Mouse (Mus musculus) liver, adult 10 weeks (tissue): ENCODE results near the gene Olfr73. TPM values are rescaled to one million over a fixed set of nuclear protein-coding genes. Genes with fewer than 3 reads are reported as not detected.

Experiments
- polyA plus RNA-seq: library from polyadenylated mRNA; stranded (reverse); fragments of 350-450 nt; fragmentation: Illumina TruSeq; extraction: RNeasy Lipid Tissue Mini Kit (QIAGEN cat#74804); gene quantifications from one replicate; pipeline ENCODE4 v1.2.3, GENCODE M21; 2014; ENCODE audit warnings: low read depth, low replicate concordance

The Olfr73 gene
- not detected for polyA plus RNA-seq

GRCm38 (mm10) chr2:88037599-88037998 is at the start of gene Olfr73:
Gene Olfr73 (minus strand): TSS chr2:88037699.

GRCm38 (mm10) chr2:88071730-88072129 is 34.2 kb upstream of the Olfr73 start, which contains the start of gene Olfr1163:
Gene Olfr1163 (minus strand): TSS chr2:88071830.

GRCm38 (mm10) chr2:88051029-88051428 is 13.5 kb upstream of the Olfr73 start, which contains the start of gene Olfr1162:
Gene Olfr1162 (minus strand): TSS chr2:88051129.

GRCm38 (mm10) chr2:88022474-88022873 is 15.0 kb downstream of the Olfr73 start, which contains the start of gene Olfr1161:
Gene Olfr1161 (plus strand): TSS chr2:88022774.

GRCm38 (mm10) chr2:88007515-88008318 is 29.8 kb downstream of the Olfr73 start, which contains the start of gene Olfr1160:
Gene Olfr1160 (minus strand): TSS chr2:88008268.

GRCm38 (mm10) chr2:87989813-87990212 is 47.7 kb downstream of the Olfr73 start, which contains the start of gene Olfr1158:
Gene Olfr1158 (plus strand): TSS chr2:87990113.

Other genes with a start within 250 kb of the Olfr73 start
- not detected for gene Olfr1143, start 237.1 kb downstream of the Olfr73 start, polyA plus RNA-seq
- gene Olfr1145, start 227.9 kb downstream of the Olfr73 start, polyA plus RNA-seq, result not detected
- gene Olfr1148, start 207.2 kb downstream of the Olfr73 start, polyA plus RNA-seq, result not detected
- not detected for gene Olfr1150-ps1, start 193.7 kb downstream of the Olfr73 start, polyA plus RNA-seq
- not detected for gene Olfr1151, start 181.8 kb downstream of the Olfr73 start, polyA plus RNA-seq
- not detected for gene Olfr1152, start 171.2 kb downstream of the Olfr73 start, polyA plus RNA-seq
- not detected for gene Olfr1153, start 142.7 kb downstream of the Olfr73 start, polyA plus RNA-seq
- not detected for gene Olfr1154, start 132.5 kb downstream of the Olfr73 start, polyA plus RNA-seq
- gene Olfr1155, start 92.6 kb downstream of the Olfr73 start, polyA plus RNA-seq, result not detected
- not detected for gene Olfr1156, start 84.6 kb downstream of the Olfr73 start, polyA plus RNA-seq
- gene Olfr1157, start 69.4 kb downstream of the Olfr73 start, polyA plus RNA-seq, result not detected
- not detected for gene Olfr74, start 63.0 kb downstream of the Olfr73 start, polyA plus RNA-seq
- gene Olfr1158, start 47.6 kb downstream of the Olfr73 start, polyA plus RNA-seq, result not detected
- not detected for gene Olfr1160, start 29.4 kb downstream of the Olfr73 start, polyA plus RNA-seq
- gene Olfr1161, start 14.9 kb downstream of the Olfr73 start, polyA plus RNA-seq, result not detected
- gene Olfr1162, start 13.4 kb upstream of the Olfr73 start, polyA plus RNA-seq, result not detected
- gene Olfr1163, start 34.1 kb upstream of the Olfr73 start, polyA plus RNA-seq, result not detected
- gene Olfr1164, start 56.3 kb upstream of the Olfr73 start, polyA plus RNA-seq, result not detected
- gene Olfr1166, start 90.6 kb upstream of the Olfr73 start, polyA plus RNA-seq, result not detected
- not detected for gene Olfr1167, start 117.5 kb upstream of the Olfr73 start, polyA plus RNA-seq
- not detected for gene Olfr1168, start 144.2 kb upstream of the Olfr73 start, polyA plus RNA-seq
- not detected for gene Olfr1170, start 190.6 kb upstream of the Olfr73 start, polyA plus RNA-seq
- not detected for gene Olfr1173, start 242.2 kb upstream of the Olfr73 start, polyA plus RNA-seq